Mouse (Mus musculus) forebrain, embryonic 13.5 days (tissue): ENCODE data around the gene Olfr832. TPM values are rescaled to one million over a fixed set of nuclear protein-coding genes. Genes with fewer than 3 reads are reported as not detected.
"Not testable (repeated sequence)": the region's sequence is repeated elsewhere in the genome, so short reads cannot be mapped to it uniquely, and the experiment has no call there.

Experiments used
- ATAC-seq: fragments of 200-750 bp; cut with Nextera tagmentation; 2 replicates; pipeline ENCODE4 v1.8.0; 2017
- H3K27ac ChIP-seq: fragments of 300-500 bp; sonication (generic); 2 replicates; pipeline ENCODE4 v1.5.1; 2015; ENCODE audit warnings: inconsistent platforms, mild to moderate bottlenecking, moderate library complexity
- H3K27me3 ChIP-seq: fragments of 300-500 bp; sonication (generic); 2 replicates; pipeline ENCODE4 v1.6.1; 2015; ENCODE audit warnings: mild to moderate bottlenecking, inconsistent platforms
- H3K36me3 ChIP-seq: fragments of 300-500 bp; sonication (generic); 2 replicates; pipeline ENCODE4 v1.6.1; 2015; ENCODE audit warnings: mild to moderate bottlenecking, inconsistent platforms; ENCODE audit not compliant: poor library complexity, severe bottlenecking
- H3K4me1 ChIP-seq: fragments of 300-500 bp; sonication (generic); 2 replicates; pipeline ENCODE4 v1.6.1; 2015; ENCODE audit warnings: inconsistent platforms
- H3K4me2 ChIP-seq: fragments of 300-500 bp; sonication (generic); 2 replicates; pipeline ENCODE4 v1.6.1; 2015; ENCODE audit warnings: inconsistent platforms, mild to moderate bottlenecking, moderate library complexity
- H3K4me3 ChIP-seq: fragments of 300-500 bp; sonication (generic); 2 replicates; pipeline ENCODE4 v1.5.1; 2015; ENCODE audit warnings: mild to moderate bottlenecking, inconsistent platforms
- H3K9ac ChIP-seq: fragments of 300-500 bp; sonication (generic); 2 replicates; pipeline ENCODE4 v1.6.1; 2015; ENCODE audit warnings: mild to moderate bottlenecking, inconsistent platforms
- H3K9me3 ChIP-seq: fragments of 300-500 bp; sonication (generic); replicated peaks from 2 replicates; pipeline ENCODE4 v1.6.1; 2016; ENCODE audit warnings: inconsistent platforms
- WGBS: fragments of 180-500 bp; shearing (Covaris S2); methylation state at CpG from one replicate; pipeline ENCODE4 v1.1.7; 2015; 5-methylcytosine and 5-hydroxymethylcytosine counted together
- polyA plus RNA-seq: library from polyadenylated mRNA; unstranded; fragments of >200 nt; fragmentation: Nextera tagmentation; extraction: Ambion mirVana; gene quantifications from 2 replicates; pipeline ENCODE4 v1.2.1, GENCODE M21; 2015

Olfr832 gene
- polyA plus RNA-seq, result not detected in 2 replicates

DNA sequence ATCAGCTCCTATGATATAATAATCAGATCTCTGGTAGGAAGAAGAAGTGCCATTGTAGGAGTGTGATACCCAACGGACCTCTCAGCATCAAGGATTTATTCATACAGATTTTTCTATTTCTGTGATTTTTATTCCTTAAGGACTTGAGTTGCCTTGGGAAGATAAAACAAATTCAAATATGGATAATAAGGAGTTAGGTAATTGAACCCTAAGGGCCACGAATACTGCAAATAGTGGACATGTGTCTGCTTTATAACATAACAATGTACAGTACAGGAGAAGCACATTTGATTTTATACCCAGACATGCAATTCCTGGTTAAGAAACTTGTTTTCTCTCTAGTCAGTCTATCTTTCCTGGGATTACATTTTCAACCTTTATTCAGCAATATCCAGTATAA, at the start of gene Olfr832:
Gene Olfr832, plus strand, starts transcription at position 301 of the 400 bp plus-strand sequence.
- 83% methylated on average over 2 of the region's 2 CpGs for WGBS

DNA sequence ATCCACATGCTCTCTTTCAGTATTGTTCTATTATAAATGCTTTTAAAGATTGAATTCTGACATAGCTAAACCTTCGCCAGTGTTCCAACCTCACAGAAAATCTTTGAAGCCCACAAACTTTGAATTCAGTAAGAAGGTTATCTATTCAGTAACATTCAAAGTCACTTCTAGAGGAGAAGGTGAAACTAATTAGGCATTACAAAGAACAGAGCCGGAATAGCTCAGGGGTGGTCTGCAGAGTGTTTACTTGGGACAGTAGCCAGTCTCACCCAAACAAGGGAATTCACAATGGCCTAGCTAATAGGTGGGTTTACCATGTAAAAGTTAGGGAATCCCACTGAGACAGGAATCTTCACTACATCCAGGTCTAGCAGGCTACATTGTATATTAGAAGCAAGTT, 29.2 kb upstream of the Olfr832 start:
- H3K27me3 ChIP-seq, H3K4me3 ChIP-seq, H3K27ac ChIP-seq, H3K4me1 ChIP-seq, ATAC-seq, H3K9me3 ChIP-seq, H3K4me2 ChIP-seq, H3K9ac ChIP-seq, H3K36me3 ChIP-seq: not testable (repeated sequence)
- WGBS, result 67% methylated on average over 2 of the region's 2 CpGs

More for the DNA sequence above, at the start of gene Olfr832:
- H3K9me3 ChIP-seq, H3K4me1 ChIP-seq, H3K9ac ChIP-seq, H3K27me3 ChIP-seq, H3K36me3 ChIP-seq, H3K4me2 ChIP-seq, H3K4me3 ChIP-seq, H3K27ac ChIP-seq, ATAC-seq: not testable (repeated sequence)

DNA sequence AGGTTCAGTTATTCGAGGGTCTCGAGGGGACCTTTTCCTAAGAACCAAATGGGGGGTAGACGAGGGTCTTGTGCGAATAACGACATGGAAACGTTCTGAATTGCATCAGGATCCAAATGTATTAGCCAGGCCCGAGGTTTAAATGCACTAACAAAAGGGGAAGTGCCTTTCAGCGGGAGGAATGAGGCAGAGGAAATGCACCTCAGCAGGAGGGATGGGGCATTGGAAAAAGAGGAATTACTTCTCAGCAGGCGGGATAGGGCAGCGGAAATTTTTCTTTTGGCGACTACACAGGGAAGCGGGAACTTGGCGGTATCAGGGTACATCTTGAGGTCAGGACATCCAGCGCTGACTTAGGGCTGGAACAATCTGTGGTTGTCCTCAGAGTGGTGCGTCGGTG, 9.0 kb upstream of the Olfr832 start:
- H3K27me3 ChIP-seq, H3K4me3 ChIP-seq, H3K36me3 ChIP-seq, H3K27ac ChIP-seq, H3K9ac ChIP-seq, H3K4me2 ChIP-seq, H3K4me1 ChIP-seq, ATAC-seq: not testable (repeated sequence)
- 85% methylated on average over 16 of the region's 16 CpGs for WGBS
- peaks cover 12% of the 10 kb centered on the region for H3K9me3 ChIP-seq

DNA sequence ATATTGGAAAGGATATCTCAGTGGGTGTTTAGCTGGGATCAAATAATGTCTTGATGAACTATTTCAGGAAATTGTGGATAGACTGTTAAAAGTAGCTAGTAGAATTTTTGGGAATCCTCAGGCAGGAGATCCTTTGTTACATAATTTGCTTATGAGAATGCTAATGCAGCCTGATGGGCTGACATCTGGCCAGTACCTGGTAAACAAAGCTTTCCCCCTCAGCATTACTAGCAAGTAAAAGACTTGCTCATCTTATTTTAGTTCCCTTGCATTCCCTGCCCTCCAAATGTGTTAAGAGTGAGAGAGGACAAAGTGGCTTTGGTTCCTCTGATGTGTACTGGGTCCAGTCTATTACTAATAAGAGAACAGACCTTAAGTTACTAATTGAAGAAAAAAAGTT, 25.1 kb downstream of the Olfr832 start:
- H3K4me1 ChIP-seq, result no peaks in the 10 kb centered on the region
- H3K27ac ChIP-seq, result no peak overlapping the region
- H3K4me2 ChIP-seq, result no peak overlapping the region
- no peak overlapping the region for H3K4me3 ChIP-seq
- H3K36me3 ChIP-seq, result no peaks in the 10 kb centered on the region
- H3K9ac ChIP-seq, result no peak overlapping the region
- no peaks in the 10 kb centered on the region for H3K27me3 ChIP-seq
- ATAC-seq, result no peak
- peaks cover 6% of the 10 kb centered on the region; the same call in 1 of the 2 replicates for H3K9me3 ChIP-seq

DNA sequence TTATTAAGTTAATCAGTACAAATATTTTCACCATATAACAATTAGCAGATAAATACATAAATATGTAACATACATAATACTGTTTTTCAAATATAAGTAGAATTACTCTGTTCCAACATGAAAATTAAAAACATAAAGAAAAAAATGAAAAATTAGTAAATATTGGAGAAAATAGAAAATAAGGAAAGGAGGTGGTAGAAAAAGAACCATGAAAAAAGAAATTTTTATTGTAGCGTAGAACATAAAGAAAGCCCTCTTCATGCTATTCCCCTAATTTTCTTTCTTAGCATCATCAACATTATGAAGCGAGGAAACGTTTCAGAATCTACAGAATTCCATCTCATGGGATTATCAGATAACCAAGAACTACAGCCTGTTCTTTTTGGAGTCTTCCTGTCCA, 50.8 kb downstream of the Olfr832 start, which contains the start of gene Olfr834:
Gene Olfr834, plus strand, starts transcription at position 301 of the 400 bp plus-strand sequence.
- H3K4me2 ChIP-seq, result no peak within 1 kb of the TSS
- no peaks in the 10 kb centered on the region for H3K36me3 ChIP-seq
- 88% methylated on average over 3 of the region's 3 CpGs for WGBS
- H3K4me1 ChIP-seq, result no peaks in the 10 kb centered on the region
- no peak within 1 kb of the TSS for H3K4me3 ChIP-seq
- no peak for ATAC-seq
- H3K27ac ChIP-seq, result no peak within 1 kb of the TSS
- H3K9me3 ChIP-seq, result peaks cover 8% of the 10 kb centered on the region; the same call in 1 of the 2 replicates
- no peaks in the 10 kb centered on the region for H3K27me3 ChIP-seq
- H3K9ac ChIP-seq, result no peak within 1 kb of the TSS

Other genes with a start within 250 kb of the Olfr832 start
- gene Olfr24, start 173.1 kb upstream of the Olfr832 start, polyA plus RNA-seq, result not detected in 2 replicates
- not detected in 2 replicates for gene Olfr828, start 117.6 kb upstream of the Olfr832 start, polyA plus RNA-seq
- gene Olfr829, start 82.2 kb upstream of the Olfr832 start, polyA plus RNA-seq, result not detected in 2 replicates
- gene Olfr830, start 62.4 kb upstream of the Olfr832 start, polyA plus RNA-seq, result not detected in 2 replicates
- gene Olfr834, start 50.9 kb downstream of the Olfr832 start, polyA plus RNA-seq, result not detected in 2 replicates
- not detected in 2 replicates for gene Olfr835, start 95.6 kb downstream of the Olfr832 start, polyA plus RNA-seq
- not detected in 2 replicates for gene Olfr836, start 183.3 kb downstream of the Olfr832 start, polyA plus RNA-seq
- gene Olfr837, start 199.2 kb downstream of the Olfr832 start, polyA plus RNA-seq, result not detected in 2 replicates
- gene Olfr839-ps1, start 240.2 kb downstream of the Olfr832 start, polyA plus RNA-seq, result not detected in 2 replicates